Mouse (Mus musculus): ENCODE data around the gene Pak4. TPM values are rescaled to one million over a fixed set of nuclear protein-coding genes. Genes with fewer than 3 reads are reported as not detected.
A peak's percentile ranks its signal among the peaks of the same experiment; 100 is the strongest.
"Not testable (repeated sequence)": the region's sequence is repeated elsewhere in the genome, so short reads cannot be mapped to it uniquely, and the experiment has no call there.

Pak4 gene
- 1 to 10 TPM; 2.4 to 3.2 TPM for total RNA-seq (2021)
- long read RNA-seq, experiment 1, partial matches to known transcripts: 1 of 3 reads
- long read RNA-seq, experiment 1, other reads (novel, unspliced or antisense): 0 of 3 reads
- long read RNA-seq, experiment 2, partial matches to known transcripts: 2 of 4 reads
- long read RNA-seq, experiment 2, other reads (novel, unspliced or antisense): 0 of 4 reads

GRCm38 (mm10) chr7:28597642-28598446 is at the start of gene Pak4, which contains the start of gene Samd4b:
Gene Pak4, minus strand, starts transcription at chr7:28598185.
Gene Samd4b, minus strand, starts transcription at chr7:28598144.
- peak within 1 kb of the TSS; percentile 72 for H3K27ac ChIP-seq
- DNase-seq: peak; percentile 100
- intact Hi-C loops (cut with DNase I): loop anchor here (5.0 kb wide), 1 partner anchor 639 kb away; the partner anchor contains the start of gene Yif1b
- peak; percentile 31; the same call in 1 of the 2 replicates for TF ChIP-seq CTCF (IDR thresholded peaks at IDR 0.05)
- peak within 1 kb of the TSS; percentile 83 for H3K4me3 ChIP-seq

GRCm38 (mm10) chr7:28647016-28647415 is 49.0 kb upstream of the Pak4 start:
- Histone ChIP-seq H3K4me3 (no peak overlapping the region), H3K27ac (no peak overlapping the region)
- no peak for DNase-seq
- no peak for TF ChIP-seq CTCF (IDR thresholded peaks at IDR 0.05)
- intact Hi-C loops (cut with DNase I): no loop called here

DNA sequence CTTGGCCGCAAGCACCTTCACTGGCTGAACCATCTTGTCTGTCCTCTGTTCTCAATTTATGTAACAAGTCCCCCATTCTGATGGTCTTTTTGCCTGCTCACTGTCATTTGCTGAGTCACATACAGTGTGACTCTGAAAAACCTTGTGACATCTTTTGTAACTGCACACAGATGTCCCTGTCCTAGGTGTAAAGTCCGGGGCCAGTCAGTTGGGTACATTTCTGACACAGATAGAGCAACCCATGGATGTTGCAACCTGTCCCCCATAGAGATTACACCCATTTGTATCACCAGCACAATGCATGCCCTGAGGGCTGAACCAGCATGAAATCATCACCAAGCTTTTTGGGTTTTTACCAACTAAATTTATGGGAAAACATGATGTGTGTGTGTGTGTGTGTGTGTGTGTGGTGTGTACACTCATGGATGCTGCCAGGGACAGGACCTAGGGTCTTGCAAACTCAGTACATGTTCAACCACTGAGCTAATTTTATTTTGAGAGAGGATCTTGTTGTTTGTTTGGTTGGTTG is 48.0 kb upstream of the Pak4 start:
- intact Hi-C loops (cut with DNase I): no loop called here
- no peak overlapping the region for H3K4me3 ChIP-seq
- no peak overlapping the region for H3K27ac ChIP-seq
- no peak for TF ChIP-seq CTCF (IDR thresholded peaks at IDR 0.05)
- no peak for DNase-seq

GRCm38 (mm10) chr7:28645366-28645765 is 47.4 kb upstream of the Pak4 start:
- intact Hi-C loops (cut with DNase I): no loop called here
- DNase-seq: no peak
- no peak overlapping the region for H3K27ac ChIP-seq
- H3K4me3 ChIP-seq: no peak overlapping the region
- no peak for TF ChIP-seq CTCF (IDR thresholded peaks at IDR 0.05)

DNA sequence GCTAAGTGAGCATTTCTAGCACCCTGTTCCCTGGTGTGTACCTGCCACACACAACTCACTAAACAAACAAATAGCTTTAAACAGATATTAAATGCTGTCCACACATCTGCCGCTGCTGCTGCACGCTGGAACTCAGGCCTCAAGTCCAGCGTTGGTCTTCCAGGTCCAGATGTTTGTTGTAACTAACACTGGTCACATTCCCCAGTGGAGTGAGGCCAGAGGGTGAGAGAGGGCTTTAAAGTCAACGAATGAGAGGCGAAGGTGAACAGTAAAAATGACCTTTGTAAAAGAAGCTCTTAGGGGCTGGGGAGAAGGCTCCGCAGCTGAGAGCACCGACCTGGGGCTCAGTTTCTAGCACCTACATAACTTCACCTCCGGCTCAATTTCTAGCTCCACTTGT is 43.6 kb upstream of the Pak4 start:
- no peak overlapping the region for H3K27ac ChIP-seq
- H3K4me3 ChIP-seq: no peak overlapping the region
- TF ChIP-seq CTCF (IDR thresholded peaks at IDR 0.05): no peak
- no peak for DNase-seq
- intact Hi-C loops (cut with DNase I): no loop called here

DNA sequence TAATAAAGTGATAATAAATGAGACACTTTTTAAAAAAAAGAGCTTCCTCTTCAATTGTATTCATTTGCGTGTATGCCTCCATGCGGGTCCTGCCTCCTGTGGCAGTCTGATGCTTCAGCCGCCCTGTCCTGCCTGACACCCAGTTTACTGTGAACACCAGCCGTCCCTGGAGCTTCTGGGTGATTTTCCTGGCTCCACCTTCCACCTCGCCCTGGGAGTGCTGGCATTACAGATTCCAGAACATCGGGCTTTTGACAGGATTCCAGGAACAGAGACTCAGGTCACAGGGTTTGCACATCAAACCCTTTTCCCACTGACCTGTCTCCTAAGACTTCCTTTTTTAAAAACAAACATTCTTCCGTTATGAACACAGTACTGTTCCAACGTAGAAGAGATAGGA is 39.5 kb upstream of the Pak4 start:
- intact Hi-C loops (cut with DNase I): no loop called here
- no peak overlapping the region for H3K27ac ChIP-seq
- no peak for TF ChIP-seq CTCF (IDR thresholded peaks at IDR 0.05)
- H3K4me3 ChIP-seq: no peak overlapping the region
- DNase-seq: no peak

GRCm38 (mm10) chr7:28634128-28634527 is 36.1 kb upstream of the Pak4 start:
- H3K4me3 ChIP-seq: no peak overlapping the region
- intact Hi-C loops (cut with DNase I): no loop called here

DNA sequence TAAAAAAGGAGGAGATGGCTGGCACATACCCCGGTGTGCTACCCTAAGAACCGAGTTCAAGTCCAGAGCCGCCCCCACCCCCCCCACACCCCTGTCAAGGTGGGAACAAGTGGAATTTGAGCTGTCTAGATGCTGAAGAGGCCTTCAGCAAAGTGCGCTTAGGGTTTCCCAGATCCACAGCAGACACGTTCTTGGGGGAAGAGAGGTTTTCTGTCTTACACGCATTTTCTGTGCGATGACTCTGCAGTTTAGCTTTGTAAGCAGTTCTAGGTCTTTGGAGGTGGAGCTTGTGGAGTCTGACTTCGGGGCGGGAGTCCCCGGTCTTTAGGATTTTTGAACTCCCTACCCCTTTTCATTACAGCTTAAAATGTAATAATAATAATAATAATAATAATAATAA is 33.1 kb upstream of the Pak4 start, which contains the start of gene Acp7:
Gene Acp7 (minus strand): TSS at position 260 of the 400 bp plus-strand sequence.
- Histone ChIP-seq H3K27ac (no peak within 1 kb of the TSS), H3K4me3 (no peak within 1 kb of the TSS)
- intact Hi-C loops (cut with DNase I): no loop called here
- no peak for TF ChIP-seq CTCF (IDR thresholded peaks at IDR 0.05)
- no peak for DNase-seq

More at GRCm38 (mm10) chr7:28634128-28634527, 36.1 kb upstream of the Pak4 start:
- no peak overlapping the region for H3K27ac ChIP-seq
- DNase-seq: no peak
- no peak for TF ChIP-seq CTCF (IDR thresholded peaks at IDR 0.05)

GRCm38 (mm10) chr7:28624791-28625190 is 26.8 kb upstream of the Pak4 start:
- TF ChIP-seq CTCF (IDR thresholded peaks at IDR 0.05): no peak
- no peak for DNase-seq

DNA sequence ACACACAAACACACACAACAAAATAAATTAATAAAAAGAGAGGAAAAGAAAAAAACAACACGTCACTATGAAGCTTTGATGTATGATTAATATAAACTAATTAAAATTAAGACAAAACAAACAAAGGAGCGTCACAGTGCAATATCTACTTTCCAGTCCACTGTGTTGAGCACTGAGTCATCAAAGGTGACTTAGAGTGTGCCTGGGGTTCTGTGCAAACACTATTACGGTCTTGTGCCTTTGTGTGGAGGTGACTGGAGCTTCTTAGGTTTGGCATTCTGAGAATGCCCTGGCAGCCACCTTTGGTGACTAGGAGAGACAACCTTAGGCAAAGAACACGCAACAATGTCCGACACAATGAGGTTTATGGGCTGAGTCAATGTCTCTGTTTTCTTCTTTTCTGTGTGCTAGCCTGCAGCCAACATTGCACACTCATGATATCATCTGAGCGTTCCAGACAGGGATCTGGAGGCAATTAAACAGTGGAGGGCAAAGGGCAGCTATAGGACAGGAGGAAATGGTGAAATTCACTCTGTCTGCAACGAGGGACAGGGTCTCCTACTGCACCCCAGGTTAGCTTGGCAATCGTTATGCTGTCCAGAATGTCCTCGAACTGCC is 21.2 kb upstream of the Pak4 start:
- intact Hi-C loops (cut with DNase I): no loop called here
- TF ChIP-seq CTCF (IDR thresholded peaks at IDR 0.05): no peak
- Histone ChIP-seq H3K27ac (no peak overlapping the region), H3K4me3 (no peak overlapping the region)
- DNase-seq: no peak

More at GRCm38 (mm10) chr7:28624791-28625190, 26.8 kb upstream of the Pak4 start:
- H3K27ac ChIP-seq: no peak overlapping the region
- intact Hi-C loops (cut with DNase I): no loop called here
- H3K4me3 ChIP-seq: no peak overlapping the region

DNA sequence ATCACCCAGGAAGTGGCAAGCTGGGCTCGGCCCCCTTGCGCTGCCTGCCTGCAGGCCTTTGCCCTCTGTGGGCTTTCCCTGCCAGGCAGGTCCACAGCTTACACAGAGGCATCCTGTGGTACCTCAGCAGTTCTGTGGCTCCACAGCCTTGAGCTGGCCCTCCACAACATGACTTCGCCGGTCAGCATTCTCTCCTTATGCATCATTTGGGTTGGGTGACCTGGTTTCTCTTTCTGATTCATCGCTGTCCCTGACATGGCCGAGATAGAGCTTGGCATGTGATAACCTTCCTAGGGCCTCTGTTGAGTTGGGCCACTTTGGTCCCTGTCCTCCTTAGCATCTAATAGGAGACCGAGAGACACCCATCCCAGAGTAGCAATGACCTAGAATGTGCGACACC is 8.0 kb upstream of the Pak4 start:
- Histone ChIP-seq H3K27ac (no peak overlapping the region), H3K4me3 (no peak overlapping the region)
- intact Hi-C loops (cut with DNase I): loop anchor here (10.0 kb wide), 1 partner anchor 119 kb away; no protein-coding TSS in a partner anchor
- no peak for TF ChIP-seq CTCF (IDR thresholded peaks at IDR 0.05)
- DNase-seq: no peak

DNA sequence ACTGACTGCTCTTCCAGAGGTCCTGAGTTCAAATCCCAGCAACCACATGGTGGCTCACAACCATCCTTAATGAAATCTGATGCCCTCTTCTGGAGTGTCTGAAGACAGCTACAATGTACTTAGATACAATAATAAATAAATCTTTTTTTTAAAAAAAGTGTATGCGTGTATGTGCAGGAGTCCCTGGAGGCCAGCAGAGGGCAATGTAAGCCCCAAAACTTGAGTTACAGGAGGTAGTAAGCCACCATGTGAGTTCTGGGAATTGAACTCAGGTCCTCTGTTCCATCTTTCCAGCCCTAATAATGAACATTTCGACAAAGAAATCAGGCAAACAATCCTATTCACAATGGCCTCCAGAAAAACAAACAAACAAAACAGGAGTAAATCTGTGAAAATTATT is 5.8 kb upstream of the Pak4 start:
- H3K27ac ChIP-seq, DNase-seq, H3K4me3 ChIP-seq: not testable (repeated sequence)
- intact Hi-C loops (cut with DNase I): loop anchor here (5.0 to 10.0 kb wide), 2 partner anchors 111 to 121 kb away; no protein-coding TSS in a partner anchor
- peak; percentile 10; the same call in 1 of the 2 replicates for TF ChIP-seq CTCF (IDR thresholded peaks at IDR 0.05)
